Mouse (Mus musculus) G1E (cell line): ENCODE measurements around the gene Btbd11. TPM values are rescaled to one million over a fixed set of nuclear protein-coding genes. Genes with fewer than 3 reads are reported as not detected.

ENCODE experiments used
- ATAC-seq: 2 replicates; pipeline ENCODE4 v1.8.0; 2016; ENCODE audit warnings: mild to moderate bottlenecking; ENCODE audit not compliant: insufficient number of reproducible peaks, poor library complexity, low FRiP score, severe bottlenecking; ENCODE audit errors: extremely low read depth
- DNase-seq: peaks from one replicate; pipeline ENCODE4 v3.0.0; 2012; ENCODE audit warnings: low spot score
- H3K27me3 ChIP-seq: 2 replicates; pipeline ENCODE4 v1.6.1; 2012; ENCODE audit warnings: mild to moderate bottlenecking, low read length, inconsistent platforms; ENCODE audit not compliant: insufficient read depth
- H3K36me3 ChIP-seq: replicated peaks from 2 replicates; pipeline ENCODE3; 2012; ENCODE audit warnings: mild to moderate bottlenecking, inconsistent platforms
- H3K4me1 ChIP-seq: 2 replicates; pipeline ENCODE4 v1.6.1; 2012; ENCODE audit warnings: low read depth, low read length, inconsistent platforms, mixed read lengths; ENCODE audit not compliant: insufficient read depth
- H3K4me3 ChIP-seq: 2 replicates; pipeline ENCODE4 v1.5.1; 2012; ENCODE audit warnings: low read depth, mild to moderate bottlenecking, inconsistent platforms, low read length, moderate library complexity, mixed read lengths
- H3K9me3 ChIP-seq: replicated peaks from 2 replicates; pipeline ENCODE4 v1.6.1; 2012; ENCODE audit warnings: inconsistent platforms
- CTCF ChIP-seq: IDR thresholded peaks from 2 replicates; pipeline ENCODE4 v1.5.1; 2012; ENCODE audit warnings: low read depth, low read length, inconsistent platforms, mixed read lengths
- GATA1 ChIP-seq: IDR thresholded peaks from 2 replicates; pipeline ENCODE4 v1.6.1; 2012; ENCODE audit warnings: borderline replicate concordance, low read length, inconsistent platforms, mixed read lengths
- GATA2 ChIP-seq: IDR thresholded peaks from 2 replicates; pipeline ENCODE4 v1.6.1; 2012; ENCODE audit warnings: low read depth, low read length, inconsistent platforms, borderline replicate concordance
- POLR2AphosphoS5 ChIP-seq: IDR thresholded peaks from 2 replicates; pipeline ENCODE4 v1.6.1; 2012; ENCODE audit warnings: low read depth, low read length, inconsistent platforms; ENCODE audit not compliant: insufficient replicate concordance
- TAL1 ChIP-seq: conservative IDR thresholded peaks from 2 replicates; pipeline ENCODE4 v1.6.1; 2012; ENCODE audit warnings: low read depth, low read length, inconsistent platforms, mixed read lengths
- polyA plus RNA-seq: library from polyadenylated mRNA; stranded (reverse); fragments of >175 nt; gene quantifications from 2 replicates; pipeline ENCODE4 v1.2.3, GENCODE M21; 2012
- total RNA-seq, 2 experiments: library from RNA; stranded (forward) in 1 of 2; stranded (reverse) in 1 of 2; fragments of 200-1000 nt in 1 of 2; fragments of >200 nt in 1 of 2; fragmentation: Nextera tagmentation in 1 of 2; gene quantifications; 2 replicates each; pipeline ENCODE4 v1.2.3; 2014 to 2017

Btbd11 gene
- total and polyA plus RNA-seq, 3 experiments = 0.16 TPM; not detected in 2

GRCm38 (mm10) chr10:85541481-85541880, 154.9 kb downstream of the Btbd11 start:
- ATAC-seq = no peak
- TF ChIP-seq CTCF = no peak
- no peak for TF ChIP-seq POLR2AphosphoS5
- no peak for TF ChIP-seq GATA2
- TF ChIP-seq TAL1 = no peak
- no peak for TF ChIP-seq GATA1

DNA sequence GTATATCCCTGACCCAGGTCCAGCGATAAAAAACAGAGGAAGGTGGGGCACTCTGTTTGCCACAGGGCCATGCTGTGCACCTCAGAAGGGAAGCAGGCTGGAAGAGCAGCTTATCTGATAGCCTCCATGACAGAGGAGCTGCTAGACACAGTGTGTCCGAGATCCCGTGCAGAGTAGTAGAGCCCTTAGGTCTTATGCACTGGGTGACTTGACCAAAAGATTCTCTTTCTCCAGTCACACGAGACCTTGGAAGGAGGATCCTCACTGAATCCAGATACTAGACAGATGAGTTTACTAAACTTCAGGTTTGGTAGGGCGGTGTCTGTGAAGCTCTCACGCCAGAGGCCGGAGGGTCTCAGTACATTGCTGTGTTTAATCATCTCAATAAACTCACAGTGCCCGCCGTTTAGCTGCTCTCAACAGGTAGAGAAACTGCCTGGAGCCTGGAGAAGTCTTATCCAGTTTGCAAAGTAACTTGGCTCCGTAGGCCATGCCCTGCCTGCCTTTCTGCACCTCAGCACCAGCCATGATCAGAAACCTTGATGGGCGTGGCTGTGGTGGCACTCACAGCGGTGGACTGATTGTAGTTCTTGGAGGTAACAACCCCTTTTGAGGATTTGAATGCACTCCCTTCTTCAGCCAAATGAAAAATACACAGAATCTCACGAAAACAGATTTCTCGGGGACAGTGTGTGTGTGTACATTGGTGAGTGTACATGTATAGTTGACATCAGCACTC, 155.4 kb downstream of the Btbd11 start:
- TF ChIP-seq POLR2AphosphoS5 = no peak
- no peak for TF ChIP-seq TAL1
- no peak for TF ChIP-seq CTCF
- TF ChIP-seq GATA1 = no peak
- no peak for TF ChIP-seq GATA2
- ATAC-seq (no peak), DNase-seq (no peak)
- Histone ChIP-seq H3K9me3 (peaks cover 80% of the 10 kb centered on the region), H3K4me3 (no peak overlapping the region), H3K36me3 (no peaks in the 10 kb centered on the region), H3K4me1 (no peaks in the 10 kb centered on the region), H3K27me3 (no peaks in the 10 kb centered on the region)

More at GRCm38 (mm10) chr10:85541481-85541880, 154.9 kb downstream of the Btbd11 start:
- no peak for DNase-seq
- H3K27me3 ChIP-seq = no peaks in the 10 kb centered on the region
- no peaks in the 10 kb centered on the region for H3K4me1 ChIP-seq
- no peak overlapping the region for H3K4me3 ChIP-seq
- peaks cover 80% of the 10 kb centered on the region for H3K9me3 ChIP-seq
- no peaks in the 10 kb centered on the region for H3K36me3 ChIP-seq

GRCm38 (mm10) chr10:85543281-85543680, 156.7 kb downstream of the Btbd11 start:
- no peak for DNase-seq
- Histone ChIP-seq H3K4me1 (no peaks in the 10 kb centered on the region), H3K9me3 (peaks cover 80% of the 10 kb centered on the region), H3K36me3 (no peaks in the 10 kb centered on the region), H3K4me3 (no peak overlapping the region), H3K27me3 (no peaks in the 10 kb centered on the region)
- ATAC-seq = no peak
- TF ChIP-seq CTCF (no peak), POLR2AphosphoS5 (no peak), GATA1 (no peak), GATA2 (no peak), TAL1 (no peak)

DNA sequence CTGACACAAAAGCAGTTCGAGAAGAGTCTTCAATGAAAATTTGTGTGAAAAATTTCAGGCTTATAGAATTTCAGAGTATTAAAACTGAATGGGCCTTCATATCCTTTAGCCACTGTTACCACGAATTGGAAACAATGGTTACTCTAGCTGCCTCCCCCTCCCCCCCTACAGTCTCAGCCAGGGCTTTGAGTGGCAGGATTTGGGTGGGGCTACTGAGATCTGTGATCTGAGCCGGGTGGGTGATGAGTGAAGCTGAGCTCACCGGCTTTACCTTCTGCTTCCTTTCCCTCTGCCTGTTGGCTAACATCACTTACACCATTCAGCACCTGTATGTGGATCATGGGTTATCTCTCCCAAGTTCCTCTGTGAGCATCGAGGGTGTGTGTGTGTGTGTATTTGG, 158.4 kb downstream of the Btbd11 start:
- DNase-seq (no peak), ATAC-seq (no peak)
- Histone ChIP-seq H3K9me3 (peaks cover 79% of the 10 kb centered on the region), H3K27me3 (no peaks in the 10 kb centered on the region), H3K4me3 (no peak overlapping the region), H3K4me1 (no peaks in the 10 kb centered on the region), H3K36me3 (no peaks in the 10 kb centered on the region)
- TF ChIP-seq POLR2AphosphoS5 = no peak
- TF ChIP-seq TAL1 = no peak
- TF ChIP-seq GATA2 = no peak
- TF ChIP-seq GATA1 = no peak
- no peak for TF ChIP-seq CTCF

GRCm38 (mm10) chr10:85555193-85555592, 168.6 kb downstream of the Btbd11 start:
- no peak overlapping the region for H3K4me3 ChIP-seq
- ATAC-seq = no peak
- H3K36me3 ChIP-seq = no peaks in the 10 kb centered on the region
- no peaks in the 10 kb centered on the region for H3K4me1 ChIP-seq
- no peak for DNase-seq
- peaks cover 68% of the 10 kb centered on the region for H3K9me3 ChIP-seq
- H3K27me3 ChIP-seq = no peaks in the 10 kb centered on the region
- TF ChIP-seq CTCF = no peak
- no peak for TF ChIP-seq GATA2
- no peak for TF ChIP-seq TAL1
- no peak for TF ChIP-seq GATA1
- TF ChIP-seq POLR2AphosphoS5 = no peak

- peaks cover 66% of the 10 kb centered on the region for H3K9me3 ChIP-seq
- no peak for TF ChIP-seq CTCF
- TF ChIP-seq POLR2AphosphoS5 = no peak
- TF ChIP-seq GATA1 = no peak
- TF ChIP-seq GATA2 = no peak
- TF ChIP-seq TAL1 = no peak
- DNase-seq (no peak), ATAC-seq (no peak)
- H3K4me3 ChIP-seq = no peak overlapping the region
- H3K27me3 ChIP-seq = no peaks in the 10 kb centered on the region
- no peaks in the 10 kb centered on the region for H3K4me1 ChIP-seq
- no peaks in the 10 kb centered on the region for H3K36me3 ChIP-seq
These were observed 174.8 kb downstream of the Btbd11 start for GRCm38 (mm10) chr10:85561418-85561817.

DNA sequence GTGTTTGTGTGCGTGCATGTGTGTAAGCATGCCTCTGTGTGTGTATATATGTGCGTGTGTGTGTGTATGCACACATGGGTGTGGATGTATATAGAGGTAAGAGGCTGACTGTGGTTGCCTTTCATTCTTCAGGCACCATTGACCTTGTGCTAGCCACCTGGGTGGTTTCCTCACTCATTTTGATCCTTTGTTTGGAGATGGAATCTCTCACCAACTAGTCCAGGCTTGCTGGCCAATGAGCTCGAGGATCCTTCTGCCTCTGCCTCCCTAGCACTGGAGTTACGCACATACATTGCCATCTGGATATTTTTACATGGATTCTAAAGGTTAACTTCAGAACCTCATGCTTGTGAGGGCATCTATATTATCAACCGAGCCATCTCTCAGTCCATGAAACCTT, 184.8 kb downstream of the Btbd11 start:
- peaks cover 65% of the 10 kb centered on the region for H3K9me3 ChIP-seq
- H3K4me3 ChIP-seq = no peak overlapping the region
- H3K27me3 ChIP-seq = no peaks in the 10 kb centered on the region
- DNase-seq (no peak), ATAC-seq (no peak)
- no peak for TF ChIP-seq CTCF
- TF ChIP-seq TAL1 = no peak
- no peak for TF ChIP-seq POLR2AphosphoS5
- no peak for TF ChIP-seq GATA1
- TF ChIP-seq GATA2 = no peak
- no peaks in the 10 kb centered on the region for H3K4me1 ChIP-seq
- H3K36me3 ChIP-seq = no peaks in the 10 kb centered on the region
